ENCODE assay signal across 12 mouse cellular contexts in genomic region chr7:143461920-143462319, GRCm38 (mm10). TPM values are rescaled to one million over a fixed set of nuclear protein-coding genes. Genes with fewer than 3 reads are reported as not detected.
A peak's percentile ranks its signal among the peaks of the same experiment; 100 is the strongest.
DNase-seq lines count a peak whose midpoint lies in the region; ATAC-seq and TF ChIP-seq lines count a peak whose summit lies in the region.
"Had no signal": no experiment of that assay in that cellular context is flagged by ENCODE, and none has a peak within 500 bp of the region (broad histone marks: within the 10 kb centered on the region; RNA-seq: fewer than 3 reads in every experiment).

No protein-coding gene starts in this region.

- H3K4me2 ChIP-seq in heart, embryonic 12.5 days, result peak overlapping the region; percentile 73
- H3K4me2 ChIP-seq in lung, postnatal 0 days (replicated peaks; ENCODE audit: low read depth, low read length), result peak overlapping the region; percentile 67; the same call in 1 of the 2 replicates
- H3K4me2 ChIP-seq in hindbrain, embryonic 15.5 days, result 0 out of 2 replicates have a peak overlapping the region, but pooled peaks have one; percentile 60
- 0 out of 2 replicates have a peak overlapping the region, but pooled peaks have one; percentile 45 for H3K4me2 ChIP-seq in neural tube, embryonic 13.5 days

- 41% methylated on average over 11 of the region's 11 CpGs for WGBS in heart, embryonic 12.5 days
- 27% methylated on average over 11 of the region's 11 CpGs for WGBS in lung, postnatal 0 days
- 51% methylated on average over 11 of the region's 11 CpGs for WGBS in hindbrain, embryonic 15.5 days
- 38% methylated on average over 11 of the region's 11 CpGs for WGBS in neural tube, embryonic 13.5 days

- no peaks in the 10 kb centered on the region for H3K36me3 ChIP-seq in heart, embryonic 12.5 days
- no peaks in the 10 kb centered on the region for H3K36me3 ChIP-seq in lung, postnatal 0 days (ENCODE audit: insufficient read depth, low read length)
- no peaks in the 10 kb centered on the region for H3K36me3 ChIP-seq in hindbrain, embryonic 15.5 days
- H3K36me3 ChIP-seq in neural tube, embryonic 13.5 days, result 0 out of 2 replicates have a peak, but pooled peaks cover 4% of the 10 kb centered on the region

- peaks cover 39% of the 10 kb centered on the region for H3K4me1 ChIP-seq in heart, embryonic 12.5 days (replicated peaks)
- H3K4me1 ChIP-seq in lung, postnatal 0 days (ENCODE audit: insufficient read depth, low read depth, low read length), result peaks cover 3% of the 10 kb centered on the region; the same call in 1 of the 2 replicates
- 0 out of 2 replicates have a peak, but pooled peaks cover 15% of the 10 kb centered on the region for H3K4me1 ChIP-seq in hindbrain, embryonic 15.5 days (replicated peaks)
- peaks cover 31% of the 10 kb centered on the region for H3K4me1 ChIP-seq in neural tube, embryonic 13.5 days (replicated peaks)

- DNase-seq in heart, postnatal 14 days, result no peak
- DNase-seq in lung, postnatal 0 days (ENCODE audit: low spot score), result no peak
- DNase-seq in lung, adult 18-20 months, result no peak
- DNase-seq in layer of hippocampus, adult 18-20 months (ENCODE audit: low spot score in 2 of 2), result no peak
- no peak for DNase-seq in urinary bladder, adult 18-20 months (ENCODE audit: low spot score in 2 of 2)
- DNase-seq: gastrocnemius, postnatal 14 days; kidney, adult 9 months had no signal

- peak overlapping the region; percentile 47; the same call in 1 of the 2 replicates for H3K9ac ChIP-seq in heart, embryonic 12.5 days
- H3K9ac ChIP-seq in lung, postnatal 0 days (replicated peaks; ENCODE audit: low read depth), result no peak overlapping the region
- no peak overlapping the region for H3K9ac ChIP-seq in hindbrain, embryonic 15.5 days
- H3K9ac ChIP-seq in neural tube, embryonic 13.5 days, result no peak overlapping the region

- intact Hi-C loops in heart, postnatal 14 days (cut with DNase I), result loop anchor here (5.0 kb wide), 2 partner anchors 170 to 250 kb away; no protein-coding TSS in a partner anchor

- H3K4me3 ChIP-seq in heart, embryonic 12.5 days, result no peak overlapping the region
- H3K4me3 ChIP-seq in lung, postnatal 0 days (ENCODE audit: low read depth, low read length), result no peak overlapping the region
- H3K4me3 ChIP-seq in hindbrain, embryonic 15.5 days, result no peak overlapping the region
- no peak overlapping the region for H3K4me3 ChIP-seq in neural tube, embryonic 13.5 days

- TF ChIP-seq EP300 in lung, postnatal 0 days (IDR thresholded peaks at IDR 0.05), result no peak

- no peak for TF ChIP-seq CTCF in lung, postnatal 0 days (IDR thresholded peaks at IDR 0.05)

- ATAC-seq in heart, embryonic 12.5 days (ENCODE audit: insufficient number of reproducible peaks, low FRiP score), result no peak
- ATAC-seq in lung, postnatal 0 days, result no peak
- no peak for ATAC-seq in hindbrain, embryonic 15.5 days (ENCODE audit: low FRiP score, low read depth)
- no peak for ATAC-seq in neural tube, embryonic 13.5 days (ENCODE audit: low read depth)

- peak overlapping the region; percentile 64; the same call in 1 of the 2 replicates for H3K27ac ChIP-seq in heart, embryonic 12.5 days (ENCODE audit: poor library complexity, severe bottlenecking)
- no peak overlapping the region for H3K27ac ChIP-seq in lung, postnatal 0 days (ENCODE audit: low read length)
- H3K27ac ChIP-seq in hindbrain, embryonic 15.5 days (replicated peaks), result no peak overlapping the region
- no peak overlapping the region; the same call in 1 of the 2 replicates for H3K27ac ChIP-seq in neural tube, embryonic 13.5 days (replicated peaks)

- peaks cover 3% of the 10 kb centered on the region; the same call in 1 of the 2 replicates for H3K27me3 ChIP-seq in heart, embryonic 12.5 days (replicated peaks)
- no peaks in the 10 kb centered on the region for H3K27me3 ChIP-seq in lung, postnatal 0 days (replicated peaks; ENCODE audit: insufficient read depth, low read length)
- H3K27me3 ChIP-seq in hindbrain, embryonic 15.5 days, result peaks cover 11% of the 10 kb centered on the region
- H3K27me3 ChIP-seq in neural tube, embryonic 13.5 days, result no peaks in the 10 kb centered on the region

- H3K9me3 ChIP-seq in heart, embryonic 12.5 days (replicated peaks), result peaks cover 28% of the 10 kb centered on the region
- no peaks in the 10 kb centered on the region; the same call in 1 of the 2 replicates for H3K9me3 ChIP-seq in lung, postnatal 0 days (ENCODE audit: low read length)
- no peaks in the 10 kb centered on the region for H3K9me3 ChIP-seq in hindbrain, embryonic 15.5 days
- H3K9me3 ChIP-seq in neural tube, embryonic 13.5 days, result peaks cover 21% of the 10 kb centered on the region; the same call in 1 of the 2 replicates

RNA-seq across cellular contexts. Expression of gene Cdkn1c, which starts 1.1 kb away (rescaled TPM):
- polyA plus RNA-seq in heart, embryonic 12.5 days (2016; fragmentation: Nextera tagmentation; extraction: Ambion mirVana), result 1,218 and 1,354 TPM in 2 replicates
- total RNA-seq in heart, postnatal 14 days (2021), result 10 to 100 TPM; 37.3 to 52.0 TPM
- polyA plus RNA-seq in lung, postnatal 0 days (2015; fragmentation: Nextera tagmentation; extraction: Ambion mirVana), result 207 and 220 TPM in 2 replicates
- polyA plus RNA-seq in hindbrain, embryonic 15.5 days (2015; fragmentation: Nextera tagmentation; extraction: Ambion mirVana), result 267 and 430 TPM in 2 replicates
- 464 and 633 TPM in 2 replicates for polyA plus RNA-seq in neural tube, embryonic 13.5 days (2015; fragmentation: Nextera tagmentation; extraction: Ambion mirVana)
- total RNA-seq in layer of hippocampus, adult 18-20 months (2021), result 1 to 10 TPM; 4.6 to 7.4 TPM

RNA-seq across cellular contexts. Expression of gene Slc22a18, which starts 11.6 kb away (rescaled TPM):
- polyA plus RNA-seq in heart, embryonic 12.5 days (2016; fragmentation: Nextera tagmentation; extraction: Ambion mirVana), result 0.90 and 0.91 TPM in 2 replicates
- under 1 TPM; 0.15 to 0.69 TPM for total RNA-seq in heart, postnatal 14 days (2021)
- 4.4 and 5.2 TPM in 2 replicates for polyA plus RNA-seq in lung, postnatal 0 days (2015; fragmentation: Nextera tagmentation; extraction: Ambion mirVana)
- 0.75 and 1.7 TPM in 2 replicates for polyA plus RNA-seq in hindbrain, embryonic 15.5 days (2015; fragmentation: Nextera tagmentation; extraction: Ambion mirVana)
- polyA plus RNA-seq in neural tube, embryonic 13.5 days (2015; fragmentation: Nextera tagmentation; extraction: Ambion mirVana), result 0.28 and 0.29 TPM in 2 replicates
- under 1 TPM; 0.23 to 0.67 TPM for total RNA-seq in layer of hippocampus, adult 18-20 months (2021)
- polyA plus RNA-seq: erythroblast, embryonic 14.5 days had no signal

RNA-seq across cellular contexts. Expression of gene Phlda2, which starts 41.0 kb away (rescaled TPM):
- polyA plus RNA-seq in heart, embryonic 12.5 days (2016; fragmentation: Nextera tagmentation; extraction: Ambion mirVana), result 1.7 and 2.2 TPM in 2 replicates
- total RNA-seq in heart, postnatal 14 days (2021), result not detected
- polyA plus RNA-seq in lung, postnatal 0 days (2015; fragmentation: Nextera tagmentation; extraction: Ambion mirVana), result 3.2 and 5.4 TPM in 2 replicates
- polyA plus RNA-seq in hindbrain, embryonic 15.5 days (2015; fragmentation: Nextera tagmentation; extraction: Ambion mirVana), result 0.54 and 1.2 TPM in 2 replicates
- polyA plus RNA-seq in neural tube, embryonic 13.5 days (2015; fragmentation: Nextera tagmentation; extraction: Ambion mirVana), result 0.45 and 0.84 TPM in 2 replicates
- total RNA-seq in layer of hippocampus, adult 18-20 months (2021), result not detected
- total RNA-seq: gastrocnemius, postnatal 14 days; left cerebral cortex, postnatal 10 days had no signal
